Mouse (Mus musculus) T-helper 1 cell (primary cell): ENCODE results near the gene Gm4141.
"Not testable (repeated sequence)": the region's sequence is repeated elsewhere in the genome, so short reads cannot be mapped to it uniquely, and the experiment has no call there.

Experiments used
- in situ Hi-C: fragments of 300-600 bp; cut with MboI, MseI; formaldehyde crosslinking; loops from one replicate; pipeline ENCODE4 v1.15.1; 2025; ENCODE audit warnings: high pct_unique_total_duplicates

Gene Gm4141

DNA sequence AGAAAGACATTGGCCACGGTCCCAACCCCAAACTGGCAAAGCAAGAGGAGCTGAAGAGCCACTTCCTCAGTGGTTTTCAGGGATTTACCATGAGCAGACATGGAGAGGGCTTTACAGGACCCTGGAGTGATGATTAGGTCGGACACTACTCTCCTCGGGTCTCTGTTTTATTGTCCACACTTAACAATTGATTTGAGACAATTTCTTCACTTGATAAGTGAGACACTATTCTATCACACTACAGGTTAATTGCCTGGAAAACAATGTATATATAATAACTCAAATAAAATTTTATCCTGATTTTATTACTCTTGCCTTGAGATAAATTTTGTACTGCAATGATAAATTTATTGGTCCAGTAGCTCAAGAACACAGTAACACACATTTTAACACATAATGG lies at the start of gene Gm4141:
TSS of gene Gm4141 (minus strand) at position 101 of the 400 bp plus-strand sequence.
- in situ Hi-C loops: not testable (repeated sequence)

GRCm38 (mm10) chr7:20598921-20599320 lies 22.9 kb upstream of the Gm4141 start, which contains the start of gene Gm4513:
Gene Gm4513, minus strand, starts transcription at chr7:20599021.
- in situ Hi-C loops: not testable (repeated sequence)

DNA sequence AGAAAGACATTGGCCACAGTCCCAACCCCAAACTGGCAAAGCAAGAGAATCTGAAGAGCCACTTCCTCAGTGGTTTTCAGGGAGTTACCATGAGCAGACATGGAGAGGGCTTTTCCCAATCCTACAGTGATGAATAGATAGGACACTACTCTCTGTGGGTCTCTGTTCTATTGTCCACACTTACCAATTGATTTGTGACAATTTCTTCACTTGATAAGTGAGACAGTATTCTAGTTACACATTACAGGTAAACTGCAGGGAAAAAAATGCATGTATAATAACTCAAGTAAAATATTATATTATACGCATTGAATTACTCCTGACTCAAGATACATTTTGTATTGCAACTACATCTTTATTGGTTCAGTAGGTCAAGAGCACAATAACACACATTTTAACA lies 30.4 kb downstream of the Gm4141 start, which contains the start of gene Gm5726:
TSS of gene Gm5726 (minus strand) at position 101 of the 400 bp plus-strand sequence.
- in situ Hi-C loops: not testable (repeated sequence)

DNA sequence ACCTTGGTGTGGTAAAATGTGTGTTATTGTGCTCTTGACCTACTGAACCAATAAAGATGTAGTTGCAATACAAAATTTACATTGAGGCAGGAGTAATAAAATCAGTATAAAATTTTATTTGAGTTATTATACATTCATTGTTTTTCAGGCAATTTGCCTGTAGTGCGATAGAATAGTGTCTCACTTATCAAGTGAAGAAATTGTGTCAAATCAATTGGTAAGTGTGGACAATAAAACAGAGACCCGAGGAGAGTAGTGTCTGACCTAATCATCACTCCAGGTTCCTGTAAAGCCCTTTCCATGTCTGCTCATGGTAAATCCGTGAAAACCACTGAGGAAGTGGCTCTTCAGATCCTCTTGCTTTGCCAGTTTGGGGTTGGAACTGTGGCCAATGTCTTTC lies 42.5 kb downstream of the Gm4141 start, which contains the start of gene Vmn1r104:
TSS of gene Vmn1r104 (plus strand) at position 301 of the 400 bp plus-strand sequence.
- in situ Hi-C loops: not testable (repeated sequence)
